In the genomic region with DNA sequence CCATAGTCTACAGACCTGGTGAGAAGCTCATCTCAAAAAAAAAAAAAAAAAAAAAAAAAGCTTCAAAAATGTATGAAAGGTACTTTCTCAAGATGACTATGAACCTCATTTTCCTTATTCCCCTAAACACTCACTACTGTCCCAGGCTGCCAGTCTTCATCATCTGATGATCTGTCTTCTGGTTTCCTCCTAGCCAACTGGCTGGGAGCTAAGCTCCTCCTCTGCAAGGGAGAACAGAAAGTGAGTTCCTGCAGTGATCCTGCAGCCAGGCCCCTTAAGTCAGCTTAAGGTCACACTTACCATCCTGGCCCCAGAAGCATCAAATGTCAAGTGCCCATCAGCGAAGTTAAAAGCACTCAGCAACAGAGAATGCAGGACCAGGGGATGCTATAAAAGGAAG, we compare ENCODE assay signal across 8 mouse cellular contexts. TPM values are rescaled to one million over a fixed set of nuclear protein-coding genes. Genes with fewer than 3 reads are reported as not detected.
A peak's percentile ranks its signal among the peaks of the same experiment; 100 is the strongest.
DNase-seq lines count a peak whose midpoint lies in the region; ATAC-seq lines count a peak whose summit lies in the region.

No protein-coding gene starts in this region.

- peak overlapping the region; percentile 83 for H3K27ac ChIP-seq in heart, embryonic 10.5 days
- H3K27ac ChIP-seq in hindbrain, embryonic 14.5 days = no peak overlapping the region
- no peak overlapping the region for H3K27ac ChIP-seq in midbrain, embryonic 11.5 days (ENCODE audit: low read depth, low read length)

- H3K27me3 ChIP-seq in heart, embryonic 10.5 days (ENCODE audit: insufficient read depth, poor library complexity, severe bottlenecking) = no peaks in the 10 kb centered on the region
- H3K27me3 ChIP-seq in hindbrain, embryonic 14.5 days (ENCODE audit: control insufficient read depth, insufficient read depth, low read length) = no peaks in the 10 kb centered on the region
- no peaks in the 10 kb centered on the region for H3K27me3 ChIP-seq in midbrain, embryonic 11.5 days (ENCODE audit: control insufficient read depth, insufficient read depth, low read length)

- peak overlapping the region; percentile 67 for H3K4me2 ChIP-seq in hindbrain, embryonic 14.5 days (replicated peaks)
- peak overlapping the region; percentile 63 for H3K4me2 ChIP-seq in midbrain, embryonic 11.5 days

- DNase-seq in heart, embryonic 10.5 days (ENCODE audit: low spot score) = no peak
- DNase-seq in heart, postnatal 25 days (ENCODE audit: low spot score) = no peak
- DNase-seq in ZHBTc4 (ENCODE audit: low read depth, low spot score) = peak; percentile 51
- no peak for DNase-seq in hindbrain, embryonic 14.5 days (ENCODE audit: low spot score)
- no peak for DNase-seq in midbrain, embryonic 11.5 days (ENCODE audit: low spot score, missing footprints)
- DNase-seq in urinary bladder, adult 18-20 months (ENCODE audit: low spot score in 2 of 2) = no peak
- no peak for DNase-seq in layer of hippocampus, postnatal 36 days
- DNase-seq in ovary, postnatal 10 days (ENCODE audit: low spot score) = no peak

- H3K4me3 ChIP-seq in heart, embryonic 10.5 days = peak overlapping the region; percentile 75
- peak overlapping the region; percentile 46 for H3K4me3 ChIP-seq in hindbrain, embryonic 14.5 days (replicated peaks; ENCODE audit: low read length)
- peak overlapping the region; percentile 51 for H3K4me3 ChIP-seq in midbrain, embryonic 11.5 days (ENCODE audit: low read depth, low read length)

- ATAC-seq in hindbrain, embryonic 14.5 days (ENCODE audit: low FRiP score) = no peak
- ATAC-seq in midbrain, embryonic 11.5 days (ENCODE audit: low FRiP score) = no peak

- peaks cover 18% of the 10 kb centered on the region for H3K4me1 ChIP-seq in heart, embryonic 10.5 days
- H3K4me1 ChIP-seq in hindbrain, embryonic 14.5 days (replicated peaks; ENCODE audit: control insufficient read depth, insufficient read depth, low read length) = peaks cover 7% of the 10 kb centered on the region; the same call in 1 of the 2 replicates
- H3K4me1 ChIP-seq in midbrain, embryonic 11.5 days (ENCODE audit: control insufficient read depth, insufficient read depth, low read length) = peaks cover 14% of the 10 kb centered on the region

- 2% methylated on average over 1 of the region's 1 CpGs for WGBS in heart, embryonic 10.5 days
- 3% methylated on average over 1 of the region's 1 CpGs for WGBS in hindbrain, embryonic 14.5 days
- 3% methylated on average over 1 of the region's 1 CpGs for WGBS in midbrain, embryonic 11.5 days

- H3K36me3 ChIP-seq in heart, embryonic 10.5 days = peaks cover 20% of the 10 kb centered on the region
- H3K36me3 ChIP-seq in hindbrain, embryonic 14.5 days (replicated peaks; ENCODE audit: control insufficient read depth, insufficient read depth) = no peaks in the 10 kb centered on the region
- peaks cover 3% of the 10 kb centered on the region; the same call in 1 of the 2 replicates for H3K36me3 ChIP-seq in midbrain, embryonic 11.5 days (ENCODE audit: control insufficient read depth, insufficient read depth, low read length)

- no peaks in the 10 kb centered on the region for H3K9me3 ChIP-seq in heart, embryonic 10.5 days
- no peaks in the 10 kb centered on the region for H3K9me3 ChIP-seq in hindbrain, embryonic 14.5 days (ENCODE audit: control insufficient read depth, low read length)
- no peaks in the 10 kb centered on the region for H3K9me3 ChIP-seq in midbrain, embryonic 11.5 days (ENCODE audit: control insufficient read depth, low read length)

- intact Hi-C loops in heart, postnatal 25 days (cut with DNase I) = no loop called here

- no peak overlapping the region for H3K9ac ChIP-seq in hindbrain, embryonic 14.5 days
- H3K9ac ChIP-seq in midbrain, embryonic 11.5 days (ENCODE audit: low read length) = peak overlapping the region; percentile 67

RNA-seq across cellular contexts. Expression of a gene that starts 0.7 kb away (rescaled TPM):
- 31.7 and 38.0 TPM in 2 replicates for polyA plus RNA-seq in heart, embryonic 10.5 days (2016; fragmentation: Nextera tagmentation; extraction: Ambion mirVana)
- total RNA-seq in heart, postnatal 25 days (2021) = under 1 TPM; 0.29 to 0.53 TPM
- 7.0 and 7.2 TPM in 2 replicates for polyA plus RNA-seq in hindbrain, embryonic 14.5 days (2014; fragmentation: Nextera tagmentation; extraction: Ambion mirVana)
- polyA plus RNA-seq in midbrain, embryonic 11.5 days (2014; fragmentation: Nextera tagmentation; extraction: Ambion mirVana) = 55.8 and 61.0 TPM in 2 replicates
- total RNA-seq in layer of hippocampus, postnatal 36 days (2021) = 1 to 10 TPM in 1 of 2 experiments, under 1 TPM in 1; 0.73 to 1.0 TPM

RNA-seq across cellular contexts. Expression of a gene that starts 0.9 kb away (rescaled TPM):
- polyA plus RNA-seq in heart, embryonic 10.5 days (2016; fragmentation: Nextera tagmentation; extraction: Ambion mirVana) = 68.9 and 74.3 TPM in 2 replicates
- total RNA-seq in heart, postnatal 25 days (2021) = 10 to 100 TPM; 61.8 to 62.7 TPM
- polyA plus RNA-seq in hindbrain, embryonic 14.5 days (2014; fragmentation: Nextera tagmentation; extraction: Ambion mirVana) = 72.1 and 73.8 TPM in 2 replicates
- polyA plus RNA-seq in midbrain, embryonic 11.5 days (2014; fragmentation: Nextera tagmentation; extraction: Ambion mirVana) = 46.6 and 48.4 TPM in 2 replicates
- total RNA-seq in layer of hippocampus, postnatal 36 days (2021) = 10 to 100 TPM; 62.4 to 63.5 TPM

RNA-seq across cellular contexts. Expression of a gene that starts 28.4 kb away (rescaled TPM):
- 1.4 and 1.9 TPM in 2 replicates for polyA plus RNA-seq in heart, embryonic 10.5 days (2016; fragmentation: Nextera tagmentation; extraction: Ambion mirVana)
- total RNA-seq in heart, postnatal 25 days (2021) = 1 to 10 TPM; 3.3 to 3.9 TPM
- polyA plus RNA-seq in hindbrain, embryonic 14.5 days (2014; fragmentation: Nextera tagmentation; extraction: Ambion mirVana) = 2.7 and 3.2 TPM in 2 replicates
- 1.5 and 1.8 TPM in 2 replicates for polyA plus RNA-seq in midbrain, embryonic 11.5 days (2014; fragmentation: Nextera tagmentation; extraction: Ambion mirVana)
- total RNA-seq in layer of hippocampus, postnatal 36 days (2021) = 10 to 100 TPM; 21.8 to 23.8 TPM

RNA-seq across cellular contexts. Expression of a gene that starts 44.6 kb away (rescaled TPM):
- 0.10 TPM in 1 of 2 replicates, not detected in the other for polyA plus RNA-seq in heart, embryonic 10.5 days (2016; fragmentation: Nextera tagmentation; extraction: Ambion mirVana)
- not detected for total RNA-seq in heart, postnatal 25 days (2021)
- 0.21 TPM in 2 replicates for polyA plus RNA-seq in hindbrain, embryonic 14.5 days (2014; fragmentation: Nextera tagmentation; extraction: Ambion mirVana)
- not detected in 2 replicates for polyA plus RNA-seq in midbrain, embryonic 11.5 days (2014; fragmentation: Nextera tagmentation; extraction: Ambion mirVana)
- not detected for total RNA-seq in layer of hippocampus, postnatal 36 days (2021)

RNA-seq across cellular contexts. Expression of a gene that starts 47.7 kb away (rescaled TPM):
- 69.1 and 77.9 TPM in 2 replicates for polyA plus RNA-seq in heart, embryonic 10.5 days (2016; fragmentation: Nextera tagmentation; extraction: Ambion mirVana)
- total RNA-seq in heart, postnatal 25 days (2021) = 10 to 100 TPM; 24.6 to 29.4 TPM
- polyA plus RNA-seq in hindbrain, embryonic 14.5 days (2014; fragmentation: Nextera tagmentation; extraction: Ambion mirVana) = 75.9 and 79.7 TPM in 2 replicates
- 64.1 and 67.5 TPM in 2 replicates for polyA plus RNA-seq in midbrain, embryonic 11.5 days (2014; fragmentation: Nextera tagmentation; extraction: Ambion mirVana)
- 10 to 100 TPM; 40.1 to 42.5 TPM for total RNA-seq in layer of hippocampus, postnatal 36 days (2021)
